Mouse (Mus musculus) lung, postnatal 0 days (tissue): ENCODE measurements around the gene Skap1. TPM values are rescaled to one million over a fixed set of nuclear protein-coding genes. Genes with fewer than 3 reads are reported as not detected.

ENCODE experiments used
- ATAC-seq: fragments of 200-750 bp; cut with Nextera tagmentation; 2 replicates; pipeline ENCODE4 v1.8.0; 2017; ENCODE audit warnings: moderate library complexity
- DNase-seq: peaks from one replicate; pipeline ENCODE4 v3.0.0-alpha.2; 2016; ENCODE audit warnings: low spot score
- H3K27ac ChIP-seq: fragments of 300-500 bp; sonication (generic); 2 replicates; pipeline ENCODE4 v1.5.1; 2014; ENCODE audit warnings: antibody characterized with exemption, mild to moderate bottlenecking, low read length, mixed read lengths
- H3K27me3 ChIP-seq: fragments of 300-500 bp; sonication (generic); replicated peaks from 2 replicates; pipeline ENCODE4 v1.6.1; 2014; ENCODE audit warnings: low read length, mixed read lengths; ENCODE audit not compliant: insufficient read depth
- H3K36me3 ChIP-seq: fragments of 300-500 bp; sonication (generic); 2 replicates; pipeline ENCODE4 v1.6.1; 2014; ENCODE audit warnings: low read length, mixed read lengths; ENCODE audit not compliant: insufficient read depth
- H3K4me1 ChIP-seq: fragments of 300-500 bp; sonication (generic); 2 replicates; pipeline ENCODE4 v1.6.1; 2014; ENCODE audit warnings: antibody characterized with exemption, low read depth, low read length, mixed read lengths; ENCODE audit not compliant: insufficient read depth
- H3K4me2 ChIP-seq: fragments of 300-500 bp; sonication (generic); replicated peaks from 2 replicates; pipeline ENCODE4 v1.6.1; 2014; ENCODE audit warnings: low read depth, mild to moderate bottlenecking, low read length, moderate library complexity, mixed read lengths
- H3K4me3 ChIP-seq: fragments of 300-500 bp; sonication (generic); 2 replicates; pipeline ENCODE4 v1.5.1; 2014; ENCODE audit warnings: low read depth, low read length
- H3K9ac ChIP-seq: fragments of 300-500 bp; sonication (generic); replicated peaks from 2 replicates; pipeline ENCODE4 v1.6.1; 2014; ENCODE audit warnings: low read depth, mild to moderate bottlenecking
- H3K9me3 ChIP-seq: fragments of 300-500 bp; sonication (generic); 2 replicates; pipeline ENCODE4 v1.6.1; 2016; ENCODE audit warnings: low read length, mixed read lengths
- CTCF ChIP-seq: IDR thresholded peaks from 2 replicates; pipeline ENCODE4 v1.5.1; 2016; ENCODE audit warnings: antibody characterized with exemption, mild to moderate bottlenecking
- EP300 ChIP-seq: IDR thresholded peaks from 2 replicates; pipeline ENCODE4 v1.6.1; 2016; ENCODE audit warnings: antibody characterized with exemption, mild to moderate bottlenecking, control low read depth
- WGBS: fragments of 180-500 bp; shearing (Covaris S2); extraction: QIAGEN DNeasy Blood & Tissue Kit; methylation state at CpG from one replicate; pipeline ENCODE4 v1.1.7; 2014; 5-methylcytosine and 5-hydroxymethylcytosine counted together
- polyA plus RNA-seq: library from polyadenylated mRNA; unstranded; fragments of >200 nt; fragmentation: Nextera tagmentation; extraction: Ambion mirVana; gene quantifications from 2 replicates; pipeline ENCODE4 v1.2.1, GENCODE M21; 2015

The Skap1 gene
- polyA plus RNA-seq, 1 experiment from 2014 or later, result 0.73 TPM

DNA sequence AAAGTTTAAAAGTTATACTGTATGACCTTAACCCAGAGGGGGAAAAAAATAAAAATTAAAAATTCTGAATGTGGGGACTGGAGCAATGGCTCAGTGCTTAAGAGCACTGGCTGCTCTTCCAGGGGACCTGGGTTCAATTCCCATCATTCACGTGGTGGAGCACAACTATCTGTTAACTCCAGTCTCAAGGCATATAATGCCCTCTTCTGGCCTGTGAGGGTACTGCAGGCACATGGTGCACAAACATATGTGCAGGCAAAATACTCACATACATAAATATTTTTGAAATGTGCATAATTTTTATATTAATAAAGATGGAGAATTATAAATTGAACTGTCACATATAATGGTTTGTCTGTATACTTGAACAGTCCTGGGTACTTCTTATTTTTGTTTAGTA, 99.7 kb downstream of the Skap1 start:
- Histone ChIP-seq H3K4me2 (no peak overlapping the region), H3K9me3 (no peaks in the 10 kb centered on the region), H3K4me3 (no peak overlapping the region), H3K27ac (no peak overlapping the region), H3K4me1 (no peaks in the 10 kb centered on the region), H3K36me3 (no peaks in the 10 kb centered on the region), H3K9ac (no peak overlapping the region), H3K27me3 (no peaks in the 10 kb centered on the region)
- ATAC-seq (no peak), DNase-seq (no peak)
- WGBS, result 52% methylated on average over 1 of the region's 1 CpGs
- TF ChIP-seq CTCF (peak; percentile 41), EP300 (no peak)

DNA sequence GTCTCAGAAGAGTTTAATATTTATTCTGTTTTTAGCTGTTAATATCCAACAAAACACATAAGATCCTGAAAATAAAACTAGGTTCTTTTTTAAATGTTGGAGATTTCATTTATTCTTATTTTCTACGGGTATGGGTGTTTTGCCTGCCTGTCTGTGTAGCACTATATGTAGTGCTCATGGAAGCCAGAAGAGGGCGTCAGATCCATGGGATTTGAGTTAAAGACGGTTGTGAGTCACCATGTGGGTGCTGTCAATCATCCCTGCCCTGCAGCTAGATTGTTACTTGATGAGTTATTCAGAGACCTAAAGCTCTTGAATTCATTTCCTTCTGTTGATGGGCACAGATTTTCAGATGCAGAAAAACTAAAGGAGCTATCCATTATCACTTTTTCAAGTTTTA, 108.1 kb downstream of the Skap1 start:
- no peak overlapping the region for H3K4me2 ChIP-seq
- 39% methylated on average over 3 of the region's 3 CpGs for WGBS
- H3K36me3 ChIP-seq, result no peaks in the 10 kb centered on the region
- H3K27ac ChIP-seq, result no peak overlapping the region
- DNase-seq (no peak), ATAC-seq (no peak)
- TF ChIP-seq CTCF (peak; percentile 33), EP300 (no peak)
- no peak overlapping the region for H3K9ac ChIP-seq
- no peaks in the 10 kb centered on the region for H3K9me3 ChIP-seq
- H3K4me3 ChIP-seq, result no peak overlapping the region
- H3K4me1 ChIP-seq, result no peaks in the 10 kb centered on the region
- H3K27me3 ChIP-seq, result no peaks in the 10 kb centered on the region

DNA sequence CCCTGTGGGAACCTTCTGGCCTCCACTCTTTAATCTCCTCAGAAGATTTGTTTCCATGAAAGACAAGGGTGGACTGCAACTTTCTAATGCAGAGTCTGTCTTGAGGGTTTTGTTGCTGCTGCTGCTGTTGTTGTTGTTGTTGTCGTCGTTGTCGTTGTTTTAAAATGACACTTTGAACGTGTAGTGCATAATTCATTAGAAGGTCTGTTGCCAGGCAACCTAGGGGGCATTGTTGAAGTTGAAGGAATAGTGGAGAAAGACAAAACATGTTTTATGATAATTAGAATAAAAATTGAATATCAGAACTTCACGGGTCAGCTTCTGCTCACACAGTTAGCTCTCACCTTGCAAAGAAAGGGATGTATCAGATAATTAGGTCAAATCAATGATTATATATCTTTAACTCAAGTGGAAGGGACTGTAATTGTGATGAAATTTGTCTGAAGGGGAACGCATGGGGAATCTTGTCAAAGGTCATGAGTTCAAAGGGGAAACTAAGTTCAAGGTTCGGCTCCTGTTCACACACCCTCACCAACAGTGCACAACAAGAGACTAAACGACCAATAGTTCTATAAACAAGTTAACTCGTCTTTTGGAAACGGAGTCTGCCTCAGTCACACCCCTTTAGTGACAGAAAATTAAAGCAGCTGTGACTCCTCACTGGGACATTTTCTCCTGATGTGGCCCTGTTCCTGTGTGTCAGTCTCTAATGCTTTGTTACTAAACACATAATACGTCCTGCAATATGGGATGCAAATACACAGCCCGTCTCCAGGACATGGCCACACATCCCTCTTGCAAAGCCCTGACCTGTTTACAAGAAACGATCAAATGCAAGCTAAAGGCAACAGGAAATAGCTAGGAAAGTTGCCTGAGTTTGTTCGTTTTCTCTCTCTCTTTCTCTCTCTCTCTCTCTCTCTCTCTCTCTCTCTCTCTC, 112.4 kb downstream of the Skap1 start:
- no peak for TF ChIP-seq CTCF
- no peak for TF ChIP-seq EP300
- Histone ChIP-seq H3K9me3 (no peaks in the 10 kb centered on the region), H3K4me1 (no peaks in the 10 kb centered on the region), H3K27ac (no peak overlapping the region), H3K27me3 (no peaks in the 10 kb centered on the region), H3K4me2 (no peak overlapping the region), H3K4me3 (no peak overlapping the region), H3K9ac (no peak overlapping the region), H3K36me3 (no peaks in the 10 kb centered on the region)
- DNase-seq (peak; percentile 17), ATAC-seq (no peak)
- 36% methylated on average over 14 of the region's 14 CpGs for WGBS

DNA sequence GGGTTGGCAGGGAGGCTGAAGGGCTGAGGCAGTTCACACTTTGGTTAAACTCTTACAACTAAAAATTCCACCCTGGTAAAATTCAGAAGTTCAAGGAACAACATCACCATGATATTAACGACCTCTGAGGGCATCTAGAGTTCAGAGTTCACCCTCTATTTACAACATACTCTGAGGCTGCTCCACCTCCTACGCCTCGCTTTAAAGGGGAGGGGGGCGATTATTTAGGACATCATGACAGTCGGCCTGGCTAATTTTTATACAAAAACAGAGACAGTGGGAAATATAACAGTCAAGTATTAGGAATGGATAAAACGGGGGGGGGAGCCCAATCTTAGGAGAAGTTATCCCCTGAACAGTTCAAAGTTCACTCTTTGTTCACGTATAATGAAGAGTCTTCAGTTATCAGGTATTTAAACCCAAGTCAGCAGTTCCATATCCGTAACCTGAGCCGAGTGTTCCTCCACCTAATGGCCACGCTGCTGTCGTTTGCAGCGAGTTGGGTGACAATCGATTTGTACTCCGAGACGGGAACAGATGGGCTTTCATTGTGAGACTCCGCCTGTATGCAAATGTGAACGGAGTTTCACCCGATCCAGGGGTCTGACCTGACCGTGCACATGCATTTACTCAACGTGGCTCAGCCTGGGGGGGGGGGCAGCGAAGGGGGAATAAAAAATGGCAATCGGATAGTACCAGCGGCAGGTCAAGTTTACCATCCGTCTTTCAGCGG, 114.3 kb downstream of the Skap1 start:
- H3K27ac ChIP-seq, result no peak overlapping the region

DNA sequence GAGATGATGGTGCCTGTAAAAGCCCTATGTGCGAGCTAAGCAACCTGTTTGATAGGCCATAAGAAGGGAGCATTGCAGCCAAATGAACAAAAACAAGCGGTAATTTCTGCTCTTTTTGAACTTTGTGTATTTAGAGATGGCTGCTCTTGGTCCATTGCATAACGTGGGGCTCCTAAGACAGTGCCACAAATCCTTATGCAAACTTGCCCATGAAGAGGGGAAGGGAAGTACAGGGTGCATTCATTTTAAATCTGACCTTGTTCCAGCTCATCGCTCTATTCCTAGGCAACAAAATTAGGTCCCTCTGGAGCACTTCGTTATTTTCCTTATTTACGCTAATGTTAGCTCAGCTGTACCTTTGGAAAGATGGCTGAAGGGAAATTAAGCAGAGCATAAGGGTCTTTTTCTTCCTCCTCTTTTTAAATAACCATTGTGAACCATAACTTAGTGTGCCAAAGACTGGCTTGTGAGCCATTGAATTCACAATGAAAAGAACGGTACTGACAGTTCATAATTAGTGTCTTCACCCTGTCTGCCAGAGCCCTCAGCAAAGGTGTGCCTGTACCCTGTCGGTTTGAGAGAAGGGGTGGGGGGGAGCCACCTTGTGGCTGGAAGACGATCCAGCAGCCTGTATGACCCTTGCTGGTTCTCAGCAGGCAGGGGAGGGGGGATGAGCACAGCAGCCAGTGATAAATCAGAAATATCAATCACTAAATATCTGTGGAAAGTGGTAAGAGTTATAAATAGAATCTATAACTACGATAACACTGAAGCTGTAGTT, 117.4 kb downstream of the Skap1 start:
- 51% methylated on average over 10 of the region's 10 CpGs for WGBS
- H3K9ac ChIP-seq, result no peak overlapping the region
- TF ChIP-seq CTCF (peak; percentile 76), EP300 (no peak)
- ATAC-seq, result no peak
- no peaks in the 10 kb centered on the region for H3K9me3 ChIP-seq
- peak; percentile 31 for DNase-seq
- no peaks in the 10 kb centered on the region for H3K4me1 ChIP-seq
- no peaks in the 10 kb centered on the region for H3K27me3 ChIP-seq
- H3K4me3 ChIP-seq, result no peak overlapping the region
- no peak overlapping the region for H3K4me2 ChIP-seq
- H3K36me3 ChIP-seq, result no peaks in the 10 kb centered on the region
- H3K27ac ChIP-seq, result no peak overlapping the region

More for the DNA sequence above, 114.3 kb downstream of the Skap1 start:
- Histone ChIP-seq H3K4me3 (no peak overlapping the region), H3K4me2 (peak overlapping the region; percentile 34; the same call in 1 of the 2 replicates), H3K9ac (no peak overlapping the region), H3K4me1 (no peaks in the 10 kb centered on the region), H3K36me3 (no peaks in the 10 kb centered on the region), H3K9me3 (no peaks in the 10 kb centered on the region), H3K27me3 (no peaks in the 10 kb centered on the region)
- WGBS, result 11% methylated on average over 25 of the region's 25 CpGs
- ATAC-seq (no peak), DNase-seq (no peak)
- no peak for TF ChIP-seq EP300
- no peak for TF ChIP-seq CTCF

DNA sequence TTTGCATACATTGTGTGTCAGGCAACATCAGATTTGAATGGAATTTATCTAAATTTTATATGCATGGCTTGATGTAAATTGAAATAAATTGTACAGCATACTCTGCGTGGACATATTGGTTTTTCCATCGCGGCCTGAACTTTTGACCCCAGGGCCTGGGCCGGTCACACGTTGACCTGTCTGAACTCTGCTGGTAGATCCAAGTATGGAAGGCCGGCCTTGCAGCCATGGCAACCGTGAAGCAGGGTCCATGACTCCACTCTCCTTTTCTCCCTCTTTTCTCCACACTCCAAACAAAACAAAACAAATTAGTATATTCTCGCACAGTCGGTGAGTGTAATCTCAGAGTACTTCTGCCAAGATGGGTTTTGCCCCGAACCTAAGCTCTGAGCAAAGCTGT, 118.2 kb downstream of the Skap1 start:
- TF ChIP-seq CTCF, result no peak
- TF ChIP-seq EP300, result no peak
- Histone ChIP-seq H3K4me1 (no peaks in the 10 kb centered on the region), H3K36me3 (no peaks in the 10 kb centered on the region), H3K9ac (no peak overlapping the region), H3K27me3 (no peaks in the 10 kb centered on the region), H3K4me2 (no peak overlapping the region), H3K4me3 (no peak overlapping the region), H3K27ac (no peak overlapping the region), H3K9me3 (no peaks in the 10 kb centered on the region)
- ATAC-seq, result no peak
- 37% methylated on average over 10 of the region's 10 CpGs for WGBS
- DNase-seq, result no peak
